Mouse (Mus musculus): ENCODE data around the gene Crabp2. TPM values are rescaled to one million over a fixed set of nuclear protein-coding genes. Genes with fewer than 3 reads are reported as not detected.
"Not testable (repeated sequence)": the region's sequence is repeated elsewhere in the genome, so short reads cannot be mapped to it uniquely, and the experiment has no call there.

Crabp2 gene
- 1 to 10 TPM; 3.4 to 6.0 TPM for total RNA-seq (2021)

GRCm38 (mm10) chr3:87948378-87949265 lies at the start of gene Crabp2:
TSS of gene Crabp2 (plus strand) at chr3:87948666.
- DNase-seq (ENCODE audit: low spot score in 2 of 2) = peak in 1 of 2 experiments; percentile 23
- intact Hi-C loops (cut with DNase I) = no loop called here

- intact Hi-C loops (cut with DNase I) = no loop called here
- DNase-seq (ENCODE audit: low spot score in 2 of 2) = no peak
These were observed 49.2 kb upstream of the Crabp2 start for GRCm38 (mm10) chr3:87899266-87899665.

GRCm38 (mm10) chr3:87899776-87900175 lies 48.7 kb upstream of the Crabp2 start:
- intact Hi-C loops (cut with DNase I) = no loop called here
- DNase-seq (ENCODE audit: low spot score in 2 of 2) = no peak

GRCm38 (mm10) chr3:87901036-87901624 lies 47.3 kb upstream of the Crabp2 start:
- DNase-seq (ENCODE audit: low spot score in 2 of 2) = no peak
- intact Hi-C loops (cut with DNase I) = no loop called here

GRCm38 (mm10) chr3:87901959-87902358 lies 46.5 kb upstream of the Crabp2 start:
- intact Hi-C loops (cut with DNase I); DNase-seq (ENCODE audit: low spot score in 2 of 2): not testable (repeated sequence)

GRCm38 (mm10) chr3:87903821-87904220 lies 44.6 kb upstream of the Crabp2 start:
- intact Hi-C loops (cut with DNase I) = no loop called here
- DNase-seq (ENCODE audit: low spot score in 2 of 2) = no peak

- intact Hi-C loops (cut with DNase I) = loop anchor here (1.0 kb wide), 2 partner anchors 21 to 24 kb away; partner anchors contain the start of genes Isg20l2, Prcc and Rrnad1
- DNase-seq (ENCODE audit: low spot score in 2 of 2) = peak; percentile 94 to 96
These were observed 42.5 kb upstream of the Crabp2 start, which contains the start of gene Hdgf for GRCm38 (mm10) chr3:87905880-87906485. TSS of gene Hdgf (plus strand) at chr3:87906321.

GRCm38 (mm10) chr3:87906601-87906980 lies 41.9 kb upstream of the Crabp2 start:
- intact Hi-C loops (cut with DNase I) = loop anchor here (1.0 kb wide), 2 partner anchors 21 to 24 kb away; partner anchors contain the start of genes Isg20l2, Prcc and Rrnad1
- peak in 1 of 2 experiments; percentile 71 for DNase-seq (ENCODE audit: low spot score in 2 of 2)

- intact Hi-C loops (cut with DNase I) = loop anchor here (1.0 kb wide), 2 partner anchors 22 to 23 kb away; partner anchors contain the start of genes Isg20l2, Prcc and Rrnad1
These were observed 41.2 kb upstream of the Crabp2 start for GRCm38 (mm10) chr3:87906981-87907857.

GRCm38 (mm10) chr3:87907906-87908305 lies 40.6 kb upstream of the Crabp2 start:
- DNase-seq (ENCODE audit: low spot score in 2 of 2) = no peak
- intact Hi-C loops (cut with DNase I) = no loop called here

More at GRCm38 (mm10) chr3:87906981-87907857, 41.2 kb upstream of the Crabp2 start:
- DNase-seq (ENCODE audit: low spot score in 2 of 2) = peak in 1 of 2 experiments; percentile 34

- DNase-seq (ENCODE audit: low spot score in 2 of 2) = no peak
These were observed 39.1 kb upstream of the Crabp2 start for GRCm38 (mm10) chr3:87909381-87909780.

GRCm38 (mm10) chr3:87909874-87910273 lies 38.6 kb upstream of the Crabp2 start:
- intact Hi-C loops (cut with DNase I) = no loop called here

More at GRCm38 (mm10) chr3:87909381-87909780, 39.1 kb upstream of the Crabp2 start:
- intact Hi-C loops (cut with DNase I) = no loop called here

GRCm38 (mm10) chr3:87910573-87911141 lies 37.8 kb upstream of the Crabp2 start:
- peak in 1 of 2 experiments; percentile 32 for DNase-seq (ENCODE audit: low spot score in 2 of 2)
- intact Hi-C loops (cut with DNase I) = no loop called here

More at GRCm38 (mm10) chr3:87909874-87910273, 38.6 kb upstream of the Crabp2 start:
- no peak for DNase-seq (ENCODE audit: low spot score in 2 of 2)

GRCm38 (mm10) chr3:87913491-87913890 lies 35.0 kb upstream of the Crabp2 start:
- intact Hi-C loops (cut with DNase I) = no loop called here
- DNase-seq (ENCODE audit: low spot score in 2 of 2) = no peak

GRCm38 (mm10) chr3:87913891-87914290 lies 34.6 kb upstream of the Crabp2 start:
- intact Hi-C loops (cut with DNase I) = no loop called here
- no peak for DNase-seq (ENCODE audit: low spot score in 2 of 2)

- intact Hi-C loops (cut with DNase I) = no loop called here
- no peak for DNase-seq (ENCODE audit: low spot score in 2 of 2)
These were observed 31.5 kb upstream of the Crabp2 start for GRCm38 (mm10) chr3:87916990-87917389.

GRCm38 (mm10) chr3:87918551-87918950 lies 29.9 kb upstream of the Crabp2 start:
- no peak for DNase-seq (ENCODE audit: low spot score in 2 of 2)
- intact Hi-C loops (cut with DNase I) = no loop called here

- intact Hi-C loops (cut with DNase I) = loop anchor here (1.0 kb wide), 2 partner anchors 11 to 34 kb away; partner anchors contain the start of genes Isg20l2, Prcc and Rrnad1
- DNase-seq (ENCODE audit: low spot score in 2 of 2) = peak; percentile 83 to 86
These were observed 28.9 kb upstream of the Crabp2 start, which contains the start of gene Mrpl24 for GRCm38 (mm10) chr3:87919336-87920108. TSS of gene Mrpl24 (plus strand) at chr3:87919506.

All from left cerebral cortex, postnatal 36 days (tissue).